In genomic region chr1:191645921-191646320, GRCm38 (mm10) we compare ENCODE assay signal across 29 mouse cellular contexts.
DNase-seq lines count a peak whose midpoint lies in the region; ATAC-seq and TF ChIP-seq lines count a peak whose summit lies in the region.
"Had no signal": no experiment of that assay in that cellular context is flagged by ENCODE, and none has a peak within 500 bp of the region (broad histone marks: within the 10 kb centered on the region; RNA-seq: fewer than 3 reads in every experiment).

No protein-coding gene starts in this region.

- TF ChIP-seq POLR2A in kidney, adult 2 months (IDR thresholded peaks at IDR 0.05; ENCODE audit: low read depth, low read length), result no peak
- no peak; the same call in 1 of the 2 replicates for TF ChIP-seq POLR2A in small intestine, adult 2 months (IDR thresholded peaks at IDR 0.05; ENCODE audit: low read depth, low read length)

- ATAC-seq in midbrain, embryonic 14.5 days (ENCODE audit: low FRiP score, low TSS enrichment), result no peak
- peak; percentile 62; the same call in 1 of the 2 replicates for ATAC-seq in intestine, embryonic 14.5 days (replicated peaks; ENCODE audit: low FRiP score, low TSS enrichment, low read depth)
- ATAC-seq: inflammation-experienced regulatory T-cells, adult 6 months; lung, postnatal 0 days; Patski had no signal

- H3K27ac ChIP-seq in kidney, adult 2 months (ENCODE audit: insufficient read depth, low read depth, low read length), result no peak overlapping the region
- peak overlapping the region; percentile 42; the same call in 1 of the 2 replicates for H3K27ac ChIP-seq in midbrain, embryonic 10.5 days (replicated peaks)
- no peak overlapping the region for H3K27ac ChIP-seq in midbrain, embryonic 14.5 days (replicated peaks; ENCODE audit: low read depth, low read length)
- no peak overlapping the region for H3K27ac ChIP-seq in intestine, embryonic 14.5 days (ENCODE audit: low read depth)
- H3K27ac ChIP-seq in small intestine, adult 2 months (ENCODE audit: insufficient read depth, low read depth, low read length), result peak overlapping the region; percentile 89
- H3K27ac ChIP-seq: embryonic facial prominence, embryonic 13.5 days; forebrain, embryonic 12.5 days; hindbrain, embryonic 14.5 days; left cerebral cortex, adult 2 months; limb, embryonic 15.5 days; liver, embryonic 14.5 days; neural tube, embryonic 15.5 days had no signal

- no peak overlapping the region for H3K4me2 ChIP-seq in midbrain, embryonic 14.5 days (ENCODE audit: low read length)
- H3K4me2 ChIP-seq in intestine, embryonic 14.5 days (ENCODE audit: low read length), result no peak overlapping the region
- H3K4me2 ChIP-seq: embryonic facial prominence, embryonic 13.5 days; forebrain, embryonic 12.5 days; hindbrain, embryonic 14.5 days; limb, embryonic 15.5 days; midbrain, embryonic 11.5 days; neural tube, embryonic 15.5 days had no signal

- no peaks in the 10 kb centered on the region for H3K9me3 ChIP-seq in midbrain, embryonic 10.5 days (replicated peaks)
- H3K9me3 ChIP-seq in midbrain, embryonic 14.5 days (ENCODE audit: control insufficient read depth, low read length), result no peaks in the 10 kb centered on the region
- H3K9me3 ChIP-seq in intestine, embryonic 14.5 days (ENCODE audit: control insufficient read depth, low read length), result no peaks in the 10 kb centered on the region
- H3K9me3 ChIP-seq: embryonic facial prominence, embryonic 13.5 days; forebrain, embryonic 12.5 days; G1E; limb, embryonic 15.5 days; neural tube, embryonic 15.5 days had no signal

- H3K36me3 ChIP-seq in kidney, adult 2 months (ENCODE audit: control insufficient read depth, insufficient read depth, low read length), result no peaks in the 10 kb centered on the region
- no peaks in the 10 kb centered on the region for H3K36me3 ChIP-seq in midbrain, embryonic 10.5 days
- no peaks in the 10 kb centered on the region for H3K36me3 ChIP-seq in midbrain, embryonic 14.5 days (ENCODE audit: control insufficient read depth, insufficient read depth, low read length)
- H3K36me3 ChIP-seq in intestine, embryonic 14.5 days (ENCODE audit: control insufficient read depth, insufficient read depth, low read length), result no peaks in the 10 kb centered on the region
- no peaks in the 10 kb centered on the region for H3K36me3 ChIP-seq in small intestine, adult 2 months (ENCODE audit: control insufficient read depth, insufficient read depth, low read length)
- H3K36me3 ChIP-seq: embryonic facial prominence, embryonic 13.5 days; forebrain, embryonic 12.5 days; G1E; limb, embryonic 15.5 days; neural tube, embryonic 15.5 days had no signal

- no peaks in the 10 kb centered on the region for H3K27me3 ChIP-seq in kidney, adult 2 months (replicated peaks; ENCODE audit: control insufficient read depth, insufficient read depth, low read length)
- peaks cover 29% of the 10 kb centered on the region for H3K27me3 ChIP-seq in midbrain, embryonic 10.5 days (ENCODE audit: low read depth, poor library complexity, severe bottlenecking)
- H3K27me3 ChIP-seq in midbrain, embryonic 14.5 days (ENCODE audit: control insufficient read depth, insufficient read depth, low read length), result no peaks in the 10 kb centered on the region
- H3K27me3 ChIP-seq in intestine, embryonic 14.5 days (replicated peaks; ENCODE audit: control insufficient read depth, insufficient read depth, low read length), result no peaks in the 10 kb centered on the region
- no peaks in the 10 kb centered on the region for H3K27me3 ChIP-seq in small intestine, adult 2 months (ENCODE audit: control insufficient read depth, insufficient read depth, low read length)
- H3K27me3 ChIP-seq: embryonic facial prominence, embryonic 13.5 days; forebrain, embryonic 12.5 days; limb, embryonic 15.5 days; neural tube, embryonic 15.5 days; Patski had no signal

- intact Hi-C loops in left cerebral cortex, postnatal 14 days (cut with DNase I), result no loop called here

- WGBS in kidney, adult 2 months, result 46% methylated on average over 8 of the region's 8 CpGs
- 61% methylated on average over 8 of the region's 8 CpGs for WGBS in midbrain, embryonic 10.5 days
- 54% methylated on average over 8 of the region's 8 CpGs for WGBS in midbrain, embryonic 14.5 days
- WGBS in intestine, embryonic 14.5 days, result 48% methylated on average over 8 of the region's 8 CpGs
- 23% methylated on average over 8 of the region's 8 CpGs for WGBS in small intestine, adult 2 months

- H3K4me1 ChIP-seq in kidney, adult 2 months (ENCODE audit: control insufficient read depth, insufficient read depth, low read length), result no peaks in the 10 kb centered on the region
- peaks cover 40% of the 10 kb centered on the region for H3K4me1 ChIP-seq in midbrain, embryonic 10.5 days
- no peaks in the 10 kb centered on the region; the same call in 1 of the 2 replicates for H3K4me1 ChIP-seq in midbrain, embryonic 14.5 days (ENCODE audit: control insufficient read depth, insufficient read depth, low read length)
- H3K4me1 ChIP-seq in intestine, embryonic 14.5 days (replicated peaks; ENCODE audit: control insufficient read depth, insufficient read depth, low read length), result 0 out of 2 replicates have a peak, but pooled peaks cover 4% of the 10 kb centered on the region
- peaks cover 15% of the 10 kb centered on the region for H3K4me1 ChIP-seq in small intestine, adult 2 months (ENCODE audit: control insufficient read depth, insufficient read depth, insufficient read length, low read length)
- H3K4me1 ChIP-seq: embryonic facial prominence, embryonic 13.5 days; limb, embryonic 15.5 days had no signal

- DNase-seq in kidney, adult 2 months, result peak; percentile 49
- no peak for DNase-seq in kidney, adult 18-20 months
- DNase-seq in midbrain, embryonic 10.5 days (ENCODE audit: low spot score), result no peak
- DNase-seq in midbrain, embryonic 14.5 days, result no peak
- no peak for DNase-seq in intestine, embryonic 14.5 days (ENCODE audit: low spot score)
- no peak for DNase-seq in adipocyte (ENCODE audit: low spot score)
- DNase-seq in left cerebral cortex, postnatal 14 days (ENCODE audit: low spot score in 2 of 2), result no peak
- DNase-seq: adrenal gland, adult 8-10 months; cerebellum, adult 8-10 months; cerebellum, postnatal 36 days; embryo, embryonic 11 days; gastrocnemius, postnatal 25 days; heart, postnatal 4 days; left cerebral cortex, postnatal 4 days; thymus, postnatal 4 days had no signal

- H3K4me3 ChIP-seq in kidney, adult 2 months (ENCODE audit: insufficient read depth, low read depth, low read length), result no peak overlapping the region
- no peak overlapping the region for H3K4me3 ChIP-seq in midbrain, embryonic 10.5 days
- H3K4me3 ChIP-seq in midbrain, embryonic 14.5 days (replicated peaks; ENCODE audit: low read depth, low read length), result no peak overlapping the region
- H3K4me3 ChIP-seq in intestine, embryonic 14.5 days (ENCODE audit: low read depth, low read length), result no peak overlapping the region
- no peak overlapping the region for H3K4me3 ChIP-seq in small intestine, adult 2 months (ENCODE audit: low read depth, low read length)
- H3K4me3 ChIP-seq: embryonic facial prominence, embryonic 13.5 days; erythroblast, embryonic 14.5 days; forebrain, embryonic 12.5 days; left cerebral cortex, adult 2 months; limb, embryonic 15.5 days; neural tube, embryonic 15.5 days had no signal

- no peak overlapping the region for H3K9ac ChIP-seq in midbrain, embryonic 14.5 days (replicated peaks; ENCODE audit: low read length)
- no peak overlapping the region for H3K9ac ChIP-seq in intestine, embryonic 14.5 days (ENCODE audit: low read length)
- H3K9ac ChIP-seq: embryonic facial prominence, embryonic 13.5 days; forebrain, embryonic 12.5 days; hindbrain, embryonic 14.5 days; limb, embryonic 15.5 days; liver, embryonic 14.5 days; neural tube, embryonic 15.5 days had no signal

- no peak for TF ChIP-seq CTCF in kidney, adult 2 months (conservative IDR thresholded peaks at IDR 0.05; ENCODE audit: insufficient read depth, insufficient read length, low read depth, low read length)
- TF ChIP-seq CTCF in small intestine, adult 2 months (IDR thresholded peaks at IDR 0.05; ENCODE audit: extremely low read depth, insufficient read length, insufficient replicate concordance, low read depth, low read length), result no peak

Comparison
In these comparisons a context has a peak if more than half of its experiments do, and no peak if none do; other contexts are left out.
1. H3K27ac ChIP-seq: peak in midbrain, embryonic 10.5 days (single experiment) and small intestine, adult 2 months (single experiment); none in kidney, adult 2 months (single experiment), midbrain, embryonic 14.5 days (single experiment) and intestine, embryonic 14.5 days (single experiment).